Mouse (Mus musculus): ENCODE data around the gene Tbc1d4.
A peak's percentile ranks its signal among the peaks of the same experiment; 100 is the strongest.

Gene Tbc1d4

GRCm38 (mm10) chr14:101428805-101429516 lies 180.0 kb downstream of the Tbc1d4 start:
- DNase-seq (ENCODE audit: low spot score) = peak; percentile 60

GRCm38 (mm10) chr14:101417679-101418078 lies 191.3 kb downstream of the Tbc1d4 start:
- DNase-seq (ENCODE audit: low spot score) = no peak

Measured in embryo, embryonic 10.5 days (tissue).